Mouse (Mus musculus) limb, embryonic 15.5 days (tissue): ENCODE measurements around the gene Dnah1. TPM values are rescaled to one million over a fixed set of nuclear protein-coding genes. Genes with fewer than 3 reads are reported as not detected.

Experiments used
- ATAC-seq: fragments of 200-750 bp; cut with Nextera tagmentation; 2 replicates; pipeline ENCODE4 v1.8.0; 2017; ENCODE audit warnings: low read depth, moderate TSS enrichment; ENCODE audit not compliant: insufficient number of reproducible peaks, low FRiP score, low TSS enrichment
- H3K27ac ChIP-seq: fragments of 300-500 bp; sonication (generic); 2 replicates; pipeline ENCODE4 v1.5.1; 2015; ENCODE audit warnings: moderate library complexity, mild to moderate bottlenecking, inconsistent platforms
- H3K27me3 ChIP-seq: fragments of 300-500 bp; sonication (generic); 2 replicates; pipeline ENCODE4 v1.6.1; 2015; ENCODE audit warnings: inconsistent platforms
- H3K36me3 ChIP-seq: fragments of 300-500 bp; sonication (generic); 2 replicates; pipeline ENCODE4 v1.6.1; 2015; ENCODE audit warnings: inconsistent platforms
- H3K4me1 ChIP-seq: fragments of 300-500 bp; sonication (generic); 2 replicates; pipeline ENCODE4 v1.6.1; 2015; ENCODE audit warnings: inconsistent platforms
- H3K4me2 ChIP-seq: fragments of 300-500 bp; sonication (generic); 2 replicates; pipeline ENCODE4 v1.6.1; 2015; ENCODE audit warnings: mild to moderate bottlenecking, inconsistent platforms
- H3K4me3 ChIP-seq: fragments of 300-500 bp; sonication (generic); 2 replicates; pipeline ENCODE4 v1.5.1; 2015; ENCODE audit warnings: mild to moderate bottlenecking, inconsistent platforms
- H3K9ac ChIP-seq: fragments of 300-500 bp; sonication (generic); 2 replicates; pipeline ENCODE4 v1.6.1; 2015; ENCODE audit warnings: inconsistent platforms
- H3K9me3 ChIP-seq: fragments of 300-500 bp; sonication (generic); 2 replicates; pipeline ENCODE4 v1.6.1; 2016; ENCODE audit warnings: inconsistent platforms
- WGBS: fragments of 180-500 bp; shearing (Covaris S2); methylation state at CpG from one replicate; pipeline ENCODE4 v1.1.7; 2015; 5-methylcytosine and 5-hydroxymethylcytosine counted together
- polyA plus RNA-seq: library from polyadenylated mRNA; unstranded; fragments of >200 nt; fragmentation: Nextera tagmentation; extraction: Ambion mirVana; gene quantifications from 2 replicates; pipeline ENCODE4 v1.2.1, GENCODE M21; 2015

The Dnah1 gene
- polyA plus RNA-seq, 1 experiment from 2014 or later = 6.1 TPM

GRCm38 (mm10) chr14:31230442-31230841 lies 93.3 kb downstream of the Dnah1 start:
- Histone ChIP-seq H3K9me3 (no peaks in the 10 kb centered on the region), H3K27me3 (no peaks in the 10 kb centered on the region), H3K27ac (no peak overlapping the region), H3K4me2 (no peak overlapping the region), H3K4me3 (no peak overlapping the region), H3K9ac (no peak overlapping the region), H3K4me1 (peaks cover 39% of the 10 kb centered on the region), H3K36me3 (no peaks in the 10 kb centered on the region)
- 61% methylated on average over 8 of the region's 8 CpGs for WGBS
- no peak for ATAC-seq

GRCm38 (mm10) chr14:31228234-31228633 lies 95.5 kb downstream of the Dnah1 start:
- H3K4me1 ChIP-seq = peaks cover 37% of the 10 kb centered on the region
- H3K27me3 ChIP-seq = no peaks in the 10 kb centered on the region
- H3K4me3 ChIP-seq = no peak overlapping the region
- H3K36me3 ChIP-seq = no peaks in the 10 kb centered on the region
- H3K27ac ChIP-seq = no peak overlapping the region
- H3K9ac ChIP-seq = no peak overlapping the region
- no peak overlapping the region for H3K4me2 ChIP-seq
- H3K9me3 ChIP-seq = no peaks in the 10 kb centered on the region
- no peak for ATAC-seq
- WGBS = 56% methylated on average over 6 of the region's 6 CpGs

GRCm38 (mm10) chr14:31226978-31227377 lies 96.7 kb downstream of the Dnah1 start:
- no peaks in the 10 kb centered on the region for H3K36me3 ChIP-seq
- H3K9ac ChIP-seq = no peak overlapping the region
- H3K27ac ChIP-seq = peak overlapping the region; percentile 69
- no peak overlapping the region for H3K4me3 ChIP-seq
- no peaks in the 10 kb centered on the region for H3K27me3 ChIP-seq
- H3K4me2 ChIP-seq = no peak overlapping the region
- H3K9me3 ChIP-seq = no peaks in the 10 kb centered on the region
- 40% methylated on average over 4 of the region's 4 CpGs for WGBS
- H3K4me1 ChIP-seq = peaks cover 32% of the 10 kb centered on the region
- ATAC-seq = peak; percentile 25; the same call in 1 of the 2 replicates

- Histone ChIP-seq H3K9ac (no peak within 1 kb of the TSS), H3K27ac (no peak within 1 kb of the TSS), H3K27me3 (no peaks in the 10 kb centered on the region), H3K4me2 (0 out of 2 replicates have a peak within 1 kb of the TSS, but pooled peaks have one; percentile 19), H3K36me3 (no peaks in the 10 kb centered on the region), H3K4me3 (peak within 1 kb of the TSS; percentile 3; the same call in 1 of the 2 replicates), H3K4me1 (peaks cover 24% of the 10 kb centered on the region), H3K9me3 (no peaks in the 10 kb centered on the region)
- 9% methylated on average over 11 of the region's 11 CpGs for WGBS
- ATAC-seq = no peak
Observed at GRCm38 (mm10) chr14:31217666-31218065, 106.0 kb downstream of the Dnah1 start, which contains the start of gene Sema3g. Sema3g (plus strand) TSS chr14:31217860.

GRCm38 (mm10) chr14:31216846-31217245 lies 106.8 kb downstream of the Dnah1 start, which contains the start of gene Nisch:
Nisch (minus strand) TSS chr14:31216946.
- no peak for ATAC-seq
- H3K4me3 ChIP-seq = peak within 1 kb of the TSS; percentile 3; the same call in 1 of the 2 replicates

GRCm38 (mm10) chr14:31215157-31216002 lies 108.3 kb downstream of the Dnah1 start:
- H3K4me2 ChIP-seq = no peak overlapping the region
- H3K4me3 ChIP-seq = no peak overlapping the region
- no peak for ATAC-seq
- 0 out of 2 replicates have a peak overlapping the region, but pooled peaks have one; percentile 0 for H3K9ac ChIP-seq
- no peaks in the 10 kb centered on the region for H3K27me3 ChIP-seq
- 30% methylated on average over 15 of the region's 15 CpGs for WGBS
- H3K36me3 ChIP-seq = no peaks in the 10 kb centered on the region
- no peaks in the 10 kb centered on the region for H3K9me3 ChIP-seq
- H3K4me1 ChIP-seq = peaks cover 27% of the 10 kb centered on the region
- no peak overlapping the region for H3K27ac ChIP-seq

More at GRCm38 (mm10) chr14:31216846-31217245, 106.8 kb downstream of the Dnah1 start, which contains the start of gene Nisch:
- 84% methylated on average over 2 of the region's 2 CpGs for WGBS
- H3K4me1 ChIP-seq = peaks cover 29% of the 10 kb centered on the region
- H3K36me3 ChIP-seq = no peaks in the 10 kb centered on the region
- H3K27ac ChIP-seq = no peak within 1 kb of the TSS
- no peaks in the 10 kb centered on the region for H3K9me3 ChIP-seq
- H3K4me2 ChIP-seq = 0 out of 2 replicates have a peak within 1 kb of the TSS, but pooled peaks have one; percentile 19
- no peaks in the 10 kb centered on the region for H3K27me3 ChIP-seq
- H3K9ac ChIP-seq = 0 out of 2 replicates have a peak within 1 kb of the TSS, but pooled peaks have one; percentile 0

- no peak for ATAC-seq
Observed at GRCm38 (mm10) chr14:31214684-31215083, 109.0 kb downstream of the Dnah1 start.

GRCm38 (mm10) chr14:31213868-31214267 lies 109.8 kb downstream of the Dnah1 start:
- H3K4me3 ChIP-seq = no peak overlapping the region
- H3K4me1 ChIP-seq = peaks cover 26% of the 10 kb centered on the region
- no peaks in the 10 kb centered on the region for H3K27me3 ChIP-seq
- 64% methylated on average over 8 of the region's 8 CpGs for WGBS
- H3K36me3 ChIP-seq = no peaks in the 10 kb centered on the region
- H3K9me3 ChIP-seq = no peaks in the 10 kb centered on the region
- H3K27ac ChIP-seq = no peak overlapping the region
- no peak overlapping the region for H3K9ac ChIP-seq
- no peak overlapping the region for H3K4me2 ChIP-seq
- no peak for ATAC-seq

More at GRCm38 (mm10) chr14:31214684-31215083, 109.0 kb downstream of the Dnah1 start:
- Histone ChIP-seq H3K27me3 (no peaks in the 10 kb centered on the region), H3K4me2 (no peak overlapping the region), H3K36me3 (no peaks in the 10 kb centered on the region), H3K27ac (no peak overlapping the region), H3K9ac (no peak overlapping the region), H3K9me3 (no peaks in the 10 kb centered on the region), H3K4me1 (peaks cover 26% of the 10 kb centered on the region), H3K4me3 (no peak overlapping the region)
- WGBS = 89% methylated on average over 3 of the region's 3 CpGs

GRCm38 (mm10) chr14:31212499-31212898 lies 111.2 kb downstream of the Dnah1 start:
- no peak for ATAC-seq
- Histone ChIP-seq H3K27me3 (no peaks in the 10 kb centered on the region), H3K36me3 (no peaks in the 10 kb centered on the region), H3K4me3 (no peak overlapping the region), H3K9me3 (no peaks in the 10 kb centered on the region), H3K9ac (no peak overlapping the region), H3K4me2 (no peak overlapping the region), H3K27ac (no peak overlapping the region; the same call in 1 of the 2 replicates), H3K4me1 (peaks cover 20% of the 10 kb centered on the region)
- WGBS = 61% methylated on average over 3 of the region's 3 CpGs

GRCm38 (mm10) chr14:31211854-31212253 lies 111.8 kb downstream of the Dnah1 start:
- Histone ChIP-seq H3K4me1 (peaks cover 21% of the 10 kb centered on the region), H3K36me3 (no peaks in the 10 kb centered on the region), H3K4me2 (no peak overlapping the region), H3K9ac (no peak overlapping the region), H3K9me3 (no peaks in the 10 kb centered on the region), H3K4me3 (no peak overlapping the region), H3K27ac (no peak overlapping the region), H3K27me3 (no peaks in the 10 kb centered on the region)
- 85% methylated on average over 6 of the region's 6 CpGs for WGBS
- no peak for ATAC-seq
